Mouse (Mus musculus) heart, adult 2 months (tissue): ENCODE measurements at regions not wholly inside any gene's neighbourhood (a gene's known extent, or its start where the extent isn't known, plus 50 kb on each side); places are given as distances from the start of the nearest gene placed in this dataset.

ENCODE experiments used
- CTCF ChIP-seq: fragments of 200-600 bp; IDR thresholded peaks from 2 replicates; pipeline ENCODE4 v1.8.1; 2022; ENCODE audit warnings: antibody characterized with exemption, mild to moderate bottlenecking, moderate library complexity
- EP300 ChIP-seq: fragments of 200-500 bp; IDR thresholded peaks from 2 replicates; pipeline ENCODE4 v1.6.1; 2011; ENCODE audit warnings: low read depth, low read length, control low read depth; ENCODE audit not compliant: insufficient read depth
- POLR2A ChIP-seq: fragments of 200-500 bp; IDR thresholded peaks from 2 replicates; pipeline ENCODE4 v1.6.1; 2011; ENCODE audit warnings: mild to moderate bottlenecking, low read depth, low read length, control low read depth; ENCODE audit not compliant: insufficient read depth

GRCm38 (mm10) chr15:5811154-5811732 is 488.3 kb upstream of the Dab2 start:
- TF ChIP-seq CTCF, result no peak
- TF ChIP-seq POLR2A, result no peak
- no peak for TF ChIP-seq EP300
